ENCODE assay signal across 11 mouse cellular contexts in the genomic region with DNA sequence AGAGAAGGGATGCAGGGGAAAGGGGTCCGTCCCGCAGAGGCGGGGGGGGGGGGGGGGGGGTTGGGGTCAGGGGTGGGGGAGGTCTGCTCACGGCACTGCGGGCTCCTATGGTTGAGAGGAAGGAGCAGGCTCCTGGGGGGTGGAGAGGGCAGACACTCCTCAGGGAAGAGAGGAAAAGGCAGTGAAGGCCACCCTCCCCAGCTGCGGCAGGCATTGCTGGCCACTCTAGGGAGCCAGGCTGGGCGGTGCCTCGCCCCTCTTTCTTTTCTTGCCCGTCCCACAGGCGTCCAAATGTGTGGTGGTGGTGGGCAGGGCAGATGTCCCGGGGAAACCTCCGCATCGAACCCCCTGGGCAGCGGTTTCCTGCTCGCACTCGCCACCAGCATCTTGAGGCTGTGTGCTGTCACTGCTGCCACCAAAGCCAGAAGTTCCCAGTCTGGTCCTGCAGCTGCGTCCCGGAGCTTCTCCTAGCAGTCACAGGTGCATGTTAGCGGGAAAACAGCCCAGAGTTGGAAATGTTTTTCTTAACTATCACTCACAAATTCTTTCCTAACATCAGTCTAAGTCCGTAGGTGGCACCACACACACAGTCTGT.
DNase-seq lines count a peak whose midpoint lies in the region; ATAC-seq and TF ChIP-seq lines count a peak whose summit lies in the region.
"Had no signal": no experiment of that assay in that cellular context is flagged by ENCODE, and none has a peak within 500 bp of the region (broad histone marks: within the 10 kb centered on the region; RNA-seq: fewer than 3 reads in every experiment).

No protein-coding gene starts in this region.

- H3K4me3 ChIP-seq in kidney, embryonic 16.5 days (ENCODE audit: low read length): peak overlapping the region; percentile 16
- 0 out of 2 replicates have a peak overlapping the region, but pooled peaks have one; percentile 10 for H3K4me3 ChIP-seq in embryonic facial prominence, embryonic 15.5 days (replicated peaks)
- H3K4me3 ChIP-seq in hindbrain, postnatal 0 days (ENCODE audit: low read length): peak overlapping the region; percentile 26
- H3K4me3 ChIP-seq in neural tube, embryonic 14.5 days (ENCODE audit: low read depth, low read length): no peak overlapping the region

- H3K9ac ChIP-seq in kidney, embryonic 16.5 days (replicated peaks; ENCODE audit: low read length): no peak overlapping the region
- no peak overlapping the region for H3K9ac ChIP-seq in embryonic facial prominence, embryonic 15.5 days
- H3K9ac ChIP-seq in hindbrain, postnatal 0 days (replicated peaks; ENCODE audit: low read length): no peak overlapping the region
- H3K9ac ChIP-seq in neural tube, embryonic 14.5 days (replicated peaks; ENCODE audit: low read depth, low read length): peak overlapping the region; percentile 25; the same call in 1 of the 2 replicates

- no peak for ATAC-seq in kidney, embryonic 16.5 days (ENCODE audit: low FRiP score, low TSS enrichment)
- peak; percentile 15; the same call in 1 of the 2 replicates for ATAC-seq in embryonic facial prominence, embryonic 15.5 days (ENCODE audit: insufficient number of reproducible peaks, low FRiP score, low TSS enrichment, low read depth)
- no peak for ATAC-seq in hindbrain, postnatal 0 days
- ATAC-seq in neural tube, embryonic 14.5 days (ENCODE audit: low read depth): no peak
- no peak for ATAC-seq in inflammation-experienced regulatory T-cells, adult 6 months

- 9% methylated on average over 19 of the region's 20 CpGs for WGBS in kidney, embryonic 16.5 days
- 8% methylated on average over 18 of the region's 20 CpGs for WGBS in embryonic facial prominence, embryonic 15.5 days
- WGBS in hindbrain, postnatal 0 days: 14% methylated on average over 14 of the region's 20 CpGs
- WGBS in neural tube, embryonic 14.5 days: 13% methylated on average over 10 of the region's 20 CpGs

- peak overlapping the region; percentile 42 for H3K4me2 ChIP-seq in kidney, embryonic 16.5 days (replicated peaks; ENCODE audit: low read depth, low read length)
- peak overlapping the region; percentile 46 for H3K4me2 ChIP-seq in embryonic facial prominence, embryonic 15.5 days (replicated peaks)
- H3K4me2 ChIP-seq in hindbrain, postnatal 0 days (ENCODE audit: low read depth, low read length): peak overlapping the region; percentile 52
- peak overlapping the region; percentile 26 for H3K4me2 ChIP-seq in neural tube, embryonic 14.5 days (ENCODE audit: low read depth, low read length)

- no peaks in the 10 kb centered on the region for H3K27me3 ChIP-seq in kidney, embryonic 16.5 days (ENCODE audit: insufficient read depth, low read length)
- no peaks in the 10 kb centered on the region for H3K27me3 ChIP-seq in embryonic facial prominence, embryonic 15.5 days
- no peaks in the 10 kb centered on the region for H3K27me3 ChIP-seq in hindbrain, postnatal 0 days (ENCODE audit: insufficient read depth, low read length)
- H3K27me3 ChIP-seq in neural tube, embryonic 14.5 days (ENCODE audit: control insufficient read depth, insufficient read depth, low read length): no peaks in the 10 kb centered on the region

- H3K4me1 ChIP-seq in kidney, embryonic 16.5 days (ENCODE audit: insufficient read depth, low read length): no peaks in the 10 kb centered on the region
- H3K4me1 ChIP-seq in embryonic facial prominence, embryonic 15.5 days: peaks cover 4% of the 10 kb centered on the region
- H3K4me1 ChIP-seq in hindbrain, postnatal 0 days (ENCODE audit: insufficient read depth, low read length): no peaks in the 10 kb centered on the region
- 0 out of 2 replicates have a peak, but pooled peaks cover 2% of the 10 kb centered on the region for H3K4me1 ChIP-seq in neural tube, embryonic 14.5 days (ENCODE audit: control insufficient read depth, insufficient read depth, low read length)

- H3K36me3 ChIP-seq in kidney, embryonic 16.5 days (ENCODE audit: insufficient read depth, low read length): no peaks in the 10 kb centered on the region
- no peaks in the 10 kb centered on the region for H3K36me3 ChIP-seq in embryonic facial prominence, embryonic 15.5 days
- no peaks in the 10 kb centered on the region for H3K36me3 ChIP-seq in hindbrain, postnatal 0 days (ENCODE audit: insufficient read depth, low read length)
- H3K36me3 ChIP-seq in neural tube, embryonic 14.5 days (ENCODE audit: control insufficient read depth, insufficient read depth, low read length): no peaks in the 10 kb centered on the region

- intact Hi-C loops in left cerebral cortex, postnatal 14 days (cut with DNase I): no loop called here

- DNase-seq in kidney, postnatal 10 days: no peak
- peak; percentile 4 for DNase-seq in hindbrain, postnatal 0 days (ENCODE audit: low spot score)
- DNase-seq in left cerebral cortex, postnatal 14 days (ENCODE audit: low spot score in 2 of 2): no peak
- DNase-seq in frontal cortex, postnatal 14 days (ENCODE audit: low spot score in 2 of 2): no peak
- DNase-seq: cerebellum, adult 11-12 months; kidney, adult 9 months; lung, postnatal 4 days had no signal

- no peaks in the 10 kb centered on the region for H3K9me3 ChIP-seq in kidney, embryonic 16.5 days (ENCODE audit: low read length)
- no peaks in the 10 kb centered on the region for H3K9me3 ChIP-seq in embryonic facial prominence, embryonic 15.5 days (replicated peaks)
- no peaks in the 10 kb centered on the region for H3K9me3 ChIP-seq in hindbrain, postnatal 0 days (ENCODE audit: low read length)
- no peaks in the 10 kb centered on the region for H3K9me3 ChIP-seq in neural tube, embryonic 14.5 days (ENCODE audit: control insufficient read depth, low read length)

- TF ChIP-seq CTCF in hindbrain, postnatal 0 days (IDR thresholded peaks at IDR 0.05; ENCODE audit: low read depth): no peak

- H3K27ac ChIP-seq in kidney, embryonic 16.5 days (ENCODE audit: low read length): no peak overlapping the region
- H3K27ac ChIP-seq in embryonic facial prominence, embryonic 15.5 days (replicated peaks): no peak overlapping the region
- H3K27ac ChIP-seq in hindbrain, postnatal 0 days: no peak overlapping the region
- H3K27ac ChIP-seq in neural tube, embryonic 14.5 days (ENCODE audit: low read depth, low read length): no peak overlapping the region
